Mouse (Mus musculus) neural tube, embryonic 15.5 days (tissue): ENCODE data around the gene Stx7. TPM values are rescaled to one million over a fixed set of nuclear protein-coding genes. Genes with fewer than 3 reads are reported as not detected.
A peak's percentile ranks its signal among the peaks of the same experiment; 100 is the strongest.

Source experiments
- ATAC-seq: fragments of 200-750 bp; cut with Nextera tagmentation; 2 replicates; pipeline ENCODE4 v1.8.0; 2017; ENCODE audit warnings: mild to moderate bottlenecking, moderate TSS enrichment, moderate library complexity; ENCODE audit not compliant: low FRiP score
- H3K27ac ChIP-seq: fragments of 300-500 bp; sonication (generic); replicated peaks from 2 replicates; pipeline ENCODE4 v1.5.1; 2015; ENCODE audit warnings: mild to moderate bottlenecking, inconsistent platforms
- H3K27me3 ChIP-seq: fragments of 300-500 bp; sonication (generic); replicated peaks from 2 replicates; pipeline ENCODE4 v1.6.1; 2015; ENCODE audit warnings: inconsistent platforms
- H3K36me3 ChIP-seq: fragments of 300-500 bp; sonication (generic); 2 replicates; pipeline ENCODE4 v1.6.1; 2015; ENCODE audit warnings: inconsistent platforms
- H3K4me1 ChIP-seq: fragments of 300-500 bp; sonication (generic); 2 replicates; pipeline ENCODE4 v1.6.1; 2015; ENCODE audit warnings: inconsistent platforms
- H3K4me2 ChIP-seq: fragments of 300-500 bp; sonication (generic); 2 replicates; pipeline ENCODE4 v1.6.1; 2015; ENCODE audit warnings: inconsistent platforms, mild to moderate bottlenecking, moderate library complexity
- H3K4me3 ChIP-seq: fragments of 300-500 bp; sonication (generic); replicated peaks from 2 replicates; pipeline ENCODE4 v1.5.1; 2015; ENCODE audit warnings: mild to moderate bottlenecking, inconsistent platforms
- H3K9ac ChIP-seq: fragments of 300-500 bp; sonication (generic); replicated peaks from 2 replicates; pipeline ENCODE4 v1.6.1; 2015; ENCODE audit warnings: mild to moderate bottlenecking, inconsistent platforms
- H3K9me3 ChIP-seq: fragments of 300-500 bp; sonication (generic); replicated peaks from 2 replicates; pipeline ENCODE4 v1.6.1; 2016; ENCODE audit warnings: inconsistent platforms
- WGBS: fragments of 180-500 bp; shearing (Covaris S2); methylation state at CpG from one replicate; pipeline ENCODE4 v1.1.7; 2015; ENCODE audit warnings: mixed read lengths; 5-methylcytosine and 5-hydroxymethylcytosine counted together
- polyA plus RNA-seq: library from polyadenylated mRNA; unstranded; fragments of >200 nt; fragmentation: Nextera tagmentation; extraction: Ambion mirVana; gene quantifications from 2 replicates; pipeline ENCODE4 v1.2.1, GENCODE M21; 2015

Gene Stx7
- polyA plus RNA-seq, 1 experiment from 2014 or later, result 309 TPM

DNA sequence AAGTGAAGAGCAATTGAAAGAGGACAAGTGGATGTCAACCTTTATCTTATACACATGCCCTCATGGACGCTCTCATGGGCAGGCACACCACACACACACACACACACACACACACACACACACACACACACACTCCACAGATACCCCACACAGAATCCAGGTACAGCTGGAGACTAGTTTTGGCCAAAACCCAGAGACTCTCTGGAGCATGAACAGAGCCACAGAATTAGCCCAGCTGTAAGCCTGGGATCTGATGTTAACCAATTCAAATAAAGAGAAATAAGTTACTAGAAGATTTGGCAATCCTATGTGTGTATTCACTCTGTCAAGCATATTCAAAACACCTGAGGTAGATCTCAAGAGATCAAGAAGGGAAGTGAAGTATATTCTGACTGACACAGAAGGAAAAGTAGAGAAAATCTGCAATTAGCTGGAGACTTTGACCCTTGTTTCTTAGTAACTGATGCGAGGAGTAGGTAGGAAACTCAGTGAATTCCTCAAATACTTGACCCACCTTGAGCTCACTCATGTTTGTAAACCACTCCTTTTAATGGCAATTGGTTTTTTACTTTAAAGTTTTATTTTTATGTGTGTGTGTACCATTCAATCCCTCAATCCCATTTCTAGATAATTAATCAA, 10.4 kb upstream of the Stx7 start:
- no peak for ATAC-seq
- H3K9ac ChIP-seq, result no peak overlapping the region
- 75% methylated on average over 2 of the region's 2 CpGs for WGBS

GRCm38 (mm10) chr10:24142735-24143134, 6.4 kb upstream of the Stx7 start:
- Histone ChIP-seq H3K4me3 (no peak overlapping the region), H3K9ac (no peak overlapping the region), H3K4me2 (no peak overlapping the region), H3K36me3 (no peaks in the 10 kb centered on the region), H3K27me3 (no peaks in the 10 kb centered on the region), H3K27ac (no peak overlapping the region), H3K4me1 (no peaks in the 10 kb centered on the region), H3K9me3 (no peaks in the 10 kb centered on the region)
- no peak for ATAC-seq
- WGBS, result 89% methylated on average over 3 of the region's 3 CpGs

More for the DNA sequence above, 10.4 kb upstream of the Stx7 start:
- Histone ChIP-seq H3K4me3 (no peak overlapping the region), H3K9me3 (no peaks in the 10 kb centered on the region), H3K4me2 (no peak overlapping the region), H3K4me1 (no peaks in the 10 kb centered on the region), H3K36me3 (no peaks in the 10 kb centered on the region), H3K27me3 (no peaks in the 10 kb centered on the region), H3K27ac (no peak overlapping the region)

DNA sequence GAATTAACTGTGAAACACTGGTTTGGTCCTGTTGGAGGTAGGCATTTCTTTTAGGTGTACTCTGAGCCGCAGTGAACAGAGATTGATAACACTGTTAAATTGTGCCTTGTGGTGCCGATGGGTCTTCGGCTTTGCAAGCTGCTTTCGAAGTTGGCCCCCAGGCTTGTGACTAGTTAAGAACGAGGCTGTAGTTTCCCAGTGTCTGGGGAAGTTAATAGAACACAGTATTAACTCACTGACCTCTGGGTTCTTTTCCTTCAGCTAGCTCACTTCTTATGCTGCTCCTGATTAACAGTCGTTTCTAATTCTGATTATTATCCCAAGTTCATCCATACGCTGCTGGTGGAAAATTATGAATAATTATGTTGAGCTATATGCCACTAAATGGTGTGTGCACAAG, 984 bp downstream of the Stx7 start:
- ATAC-seq, result no peak
- no peaks in the 10 kb centered on the region for H3K36me3 ChIP-seq
- H3K4me2 ChIP-seq, result peak overlapping the region; percentile 58
- peak overlapping the region; percentile 81 for H3K4me3 ChIP-seq
- H3K27ac ChIP-seq, result no peak overlapping the region
- no peaks in the 10 kb centered on the region for H3K27me3 ChIP-seq
- peaks cover 27% of the 10 kb centered on the region for H3K4me1 ChIP-seq
- peak overlapping the region; percentile 71; the same call in 1 of the 2 replicates for H3K9ac ChIP-seq
- WGBS, result 36% methylated on average over 7 of the region's 7 CpGs
- H3K9me3 ChIP-seq, result no peaks in the 10 kb centered on the region

GRCm38 (mm10) chr10:24158470-24159254, 9.6 kb downstream of the Stx7 start:
- Histone ChIP-seq H3K9ac (no peak overlapping the region), H3K9me3 (no peaks in the 10 kb centered on the region), H3K27me3 (no peaks in the 10 kb centered on the region), H3K27ac (no peak overlapping the region), H3K4me3 (no peak overlapping the region), H3K4me1 (no peaks in the 10 kb centered on the region; the same call in 1 of the 2 replicates), H3K36me3 (peaks cover 37% of the 10 kb centered on the region), H3K4me2 (no peak overlapping the region)
- WGBS, result 93% methylated on average over 12 of the region's 12 CpGs
- ATAC-seq, result 0 out of 2 replicates have a peak, but pooled peaks have one; percentile 46

DNA sequence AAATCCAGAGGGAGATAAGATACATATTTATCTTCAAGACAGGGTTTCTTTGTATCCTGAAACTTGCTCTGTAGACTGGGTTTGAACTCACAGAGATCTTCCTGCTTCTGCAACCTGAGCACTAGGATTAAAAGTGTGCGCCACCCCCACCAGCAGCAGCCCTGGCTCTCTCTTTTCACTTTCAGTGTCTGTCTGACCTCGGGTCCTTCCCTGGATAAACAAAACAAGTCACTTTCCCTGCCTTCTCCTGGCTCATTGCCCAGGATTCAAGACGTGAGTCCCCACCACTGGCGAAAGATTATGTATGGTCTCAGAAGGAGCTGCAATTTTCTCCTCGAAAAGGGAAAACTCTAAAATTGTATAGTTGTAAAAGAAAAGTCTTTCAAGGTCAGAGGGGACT, 10.5 kb downstream of the Stx7 start:
- no peak overlapping the region for H3K4me2 ChIP-seq
- peaks cover 7% of the 10 kb centered on the region for H3K4me1 ChIP-seq
- H3K9me3 ChIP-seq, result no peaks in the 10 kb centered on the region
- peaks cover 37% of the 10 kb centered on the region for H3K36me3 ChIP-seq
- H3K27ac ChIP-seq, result no peak overlapping the region
- 57% methylated on average over 5 of the region's 5 CpGs for WGBS
- H3K4me3 ChIP-seq, result no peak overlapping the region
- H3K9ac ChIP-seq, result no peak overlapping the region
- ATAC-seq, result no peak
- H3K27me3 ChIP-seq, result no peaks in the 10 kb centered on the region

- H3K4me1 ChIP-seq, result peaks cover 13% of the 10 kb centered on the region
- WGBS, result 94% methylated on average over 7 of the region's 7 CpGs
- H3K36me3 ChIP-seq, result peaks cover 35% of the 10 kb centered on the region
- no peak overlapping the region for H3K27ac ChIP-seq
- no peak overlapping the region for H3K4me2 ChIP-seq
- no peak for ATAC-seq
- H3K4me3 ChIP-seq, result no peak overlapping the region
- H3K9me3 ChIP-seq, result no peaks in the 10 kb centered on the region
- no peak overlapping the region for H3K9ac ChIP-seq
- no peaks in the 10 kb centered on the region for H3K27me3 ChIP-seq
These were observed 11.2 kb downstream of the Stx7 start for GRCm38 (mm10) chr10:24160349-24160748.

DNA sequence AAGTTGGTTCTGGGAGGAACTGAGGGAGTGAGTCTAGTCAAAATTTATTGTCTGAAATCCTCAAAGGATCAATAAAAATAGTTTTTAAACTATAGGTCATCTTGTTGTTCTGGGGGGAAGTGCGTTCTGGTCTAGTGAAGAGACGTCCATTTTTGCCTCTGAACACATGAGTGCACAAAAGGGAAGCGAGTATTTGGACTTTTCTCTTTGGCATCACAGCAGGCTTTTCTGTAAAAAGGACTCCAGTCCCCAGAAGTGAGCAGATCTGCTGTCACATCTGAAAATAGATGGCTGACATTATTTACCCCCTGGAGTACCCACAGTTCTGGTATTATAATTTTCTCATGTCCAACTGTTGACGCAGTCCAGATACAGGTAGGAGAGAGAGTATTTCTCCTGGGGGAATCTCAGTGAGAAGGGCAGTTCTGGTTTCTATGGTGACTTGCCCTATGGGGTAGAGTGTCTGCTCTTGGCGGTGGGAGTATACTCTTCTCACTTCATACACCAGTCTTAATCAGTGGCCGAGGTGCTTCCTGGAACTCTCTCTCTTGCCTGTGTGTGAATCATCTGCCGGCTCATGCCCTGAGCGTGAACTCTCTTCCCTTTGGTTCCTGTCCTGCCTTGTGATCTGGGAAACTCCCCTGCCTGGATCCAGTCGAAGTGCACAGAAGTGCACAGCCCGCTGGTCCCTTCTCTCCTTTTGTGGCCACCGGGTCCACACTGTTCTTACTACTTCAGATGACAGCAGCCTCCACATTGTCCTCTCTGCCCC, 15.2 kb downstream of the Stx7 start:
- H3K27ac ChIP-seq, result 0 out of 2 replicates have a peak overlapping the region, but pooled peaks have one; percentile 13
- no peak overlapping the region for H3K4me3 ChIP-seq
- 25% methylated on average over 11 of the region's 11 CpGs for WGBS
- H3K4me2 ChIP-seq, result no peak overlapping the region
- H3K36me3 ChIP-seq, result peaks cover 5% of the 10 kb centered on the region
- H3K9ac ChIP-seq, result no peak overlapping the region
- no peaks in the 10 kb centered on the region for H3K9me3 ChIP-seq
- peak; percentile 59; the same call in 1 of the 2 replicates for ATAC-seq
- no peaks in the 10 kb centered on the region for H3K27me3 ChIP-seq
- H3K4me1 ChIP-seq, result peaks cover 22% of the 10 kb centered on the region

GRCm38 (mm10) chr10:24164909-24165304, 15.8 kb downstream of the Stx7 start:
- H3K4me2 ChIP-seq, result no peak overlapping the region
- H3K9ac ChIP-seq, result no peak overlapping the region
- H3K4me3 ChIP-seq, result no peak overlapping the region
- no peaks in the 10 kb centered on the region for H3K36me3 ChIP-seq
- no peaks in the 10 kb centered on the region for H3K9me3 ChIP-seq
- H3K27me3 ChIP-seq, result no peaks in the 10 kb centered on the region
- 49% methylated on average over 6 of the region's 6 CpGs for WGBS
- no peak for ATAC-seq
- H3K4me1 ChIP-seq, result peaks cover 22% of the 10 kb centered on the region
- 0 out of 2 replicates have a peak overlapping the region, but pooled peaks have one; percentile 13 for H3K27ac ChIP-seq

DNA sequence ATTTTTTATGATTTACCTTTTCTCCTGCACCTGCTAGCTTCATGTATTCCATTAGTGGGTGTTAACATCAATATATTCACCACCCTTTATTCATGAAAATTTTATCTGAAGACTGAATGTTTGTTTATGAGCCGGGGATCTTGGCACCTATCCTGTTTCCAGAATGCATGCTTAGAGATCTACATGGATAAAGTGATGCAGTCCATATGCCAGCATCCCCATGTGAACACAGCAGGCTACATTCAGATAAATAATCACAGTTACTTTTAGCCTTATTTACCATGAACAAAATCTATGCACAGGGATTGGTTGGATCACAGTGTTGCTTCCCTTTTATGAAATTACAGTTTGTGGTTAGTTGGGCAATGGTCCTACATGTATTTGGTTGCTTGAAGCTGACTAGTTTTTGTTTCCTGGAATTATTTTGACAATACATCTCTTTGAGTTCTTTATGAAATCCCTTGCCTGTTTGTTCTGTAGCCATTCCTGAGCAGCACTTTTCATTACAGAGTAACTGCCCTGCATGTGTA, 16.5 kb downstream of the Stx7 start:
- H3K27me3 ChIP-seq, result no peaks in the 10 kb centered on the region
- no peak overlapping the region for H3K4me2 ChIP-seq
- no peaks in the 10 kb centered on the region for H3K9me3 ChIP-seq
- WGBS, result 42% methylated on average over 1 of the region's 1 CpGs
- H3K27ac ChIP-seq, result no peak overlapping the region
- H3K4me3 ChIP-seq, result no peak overlapping the region
- no peaks in the 10 kb centered on the region for H3K36me3 ChIP-seq
- no peak for ATAC-seq
- H3K9ac ChIP-seq, result no peak overlapping the region
- peaks cover 22% of the 10 kb centered on the region for H3K4me1 ChIP-seq

DNA sequence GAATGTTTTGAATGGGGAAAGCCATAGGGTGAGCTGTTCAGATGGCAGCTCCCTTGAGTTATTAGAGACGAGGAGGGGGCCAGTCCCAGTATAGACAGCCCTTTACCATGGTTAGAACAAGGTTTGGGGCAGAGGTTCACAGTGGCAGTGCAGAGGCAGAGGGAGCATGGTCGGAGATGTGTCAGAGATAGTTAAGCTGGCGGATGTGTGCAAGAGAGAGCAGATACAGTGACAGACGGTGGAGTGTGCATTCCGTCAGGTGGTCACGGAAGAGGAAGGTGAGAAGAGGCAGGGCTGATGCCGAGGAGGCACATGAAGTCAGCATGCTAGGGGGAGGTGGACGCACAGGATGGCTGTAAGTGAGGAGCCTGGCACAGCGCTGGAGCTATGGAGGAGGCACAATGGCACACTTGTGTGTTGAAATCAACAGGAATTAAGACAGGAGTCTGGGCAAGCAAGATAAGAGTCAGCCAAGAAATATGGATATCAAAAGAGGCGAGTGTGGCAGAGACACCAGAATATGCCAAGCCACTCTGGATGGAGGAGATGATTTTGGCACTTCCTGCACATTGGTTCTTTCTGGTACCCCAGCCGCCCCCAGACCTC, 19.0 kb downstream of the Stx7 start:
- Histone ChIP-seq H3K4me2 (no peak overlapping the region), H3K9ac (no peak overlapping the region), H3K9me3 (no peaks in the 10 kb centered on the region), H3K4me3 (no peak overlapping the region), H3K27ac (no peak overlapping the region), H3K36me3 (no peaks in the 10 kb centered on the region), H3K4me1 (peaks cover 22% of the 10 kb centered on the region), H3K27me3 (no peaks in the 10 kb centered on the region)
- 92% methylated on average over 11 of the region's 11 CpGs for WGBS
- no peak for ATAC-seq

- no peak for ATAC-seq
- H3K27ac ChIP-seq, result no peak overlapping the region
- no peaks in the 10 kb centered on the region for H3K27me3 ChIP-seq
- no peak overlapping the region for H3K4me2 ChIP-seq
- no peak overlapping the region for H3K4me3 ChIP-seq
- peaks cover 22% of the 10 kb centered on the region for H3K4me1 ChIP-seq
- H3K9me3 ChIP-seq, result no peaks in the 10 kb centered on the region
- WGBS, result 91% methylated on average over 1 of the region's 1 CpGs
- no peak overlapping the region for H3K9ac ChIP-seq
- no peaks in the 10 kb centered on the region for H3K36me3 ChIP-seq
These were observed 19.8 kb downstream of the Stx7 start for GRCm38 (mm10) chr10:24168854-24169253.
